Mouse (Mus musculus) thymus, postnatal 25 days (tissue): ENCODE data around the gene Cyp4a29.
"Not testable (repeated sequence)": the region's sequence is repeated elsewhere in the genome, so short reads cannot be mapped to it uniquely, and the experiment has no call there.

ENCODE experiments used
- DNase-seq: peaks from one replicate; pipeline ENCODE4 v3.0.0; 2022

Gene Cyp4a29

GRCm38 (mm10) chr4:115241784-115242183 lies at the start of gene Cyp4a29:
Cyp4a29 (plus strand) TSS chr4:115242084.
- DNase-seq, result no peak

GRCm38 (mm10) chr4:115232901-115233300 lies 9.0 kb upstream of the Cyp4a29 start:
- not testable (repeated sequence) for DNase-seq

GRCm38 (mm10) chr4:115236462-115237096 lies 5.3 kb upstream of the Cyp4a29 start:
- DNase-seq, result no peak

GRCm38 (mm10) chr4:115264687-115265569 lies 23.0 kb downstream of the Cyp4a29 start:
- not testable (repeated sequence) for DNase-seq

GRCm38 (mm10) chr4:115278215-115278982 lies 36.5 kb downstream of the Cyp4a29 start:
- not testable (repeated sequence) for DNase-seq

GRCm38 (mm10) chr4:115280342-115280741 lies 38.5 kb downstream of the Cyp4a29 start:
- DNase-seq, result no peak

- not testable (repeated sequence) for DNase-seq
Measured at GRCm38 (mm10) chr4:115280779-115281178, 38.9 kb downstream of the Cyp4a29 start.

GRCm38 (mm10) chr4:115281231-115281767 lies 39.4 kb downstream of the Cyp4a29 start:
- not testable (repeated sequence) for DNase-seq

GRCm38 (mm10) chr4:115298746-115299145 lies 56.9 kb downstream of the Cyp4a29 start, which contains the start of gene Cyp4a12a:
Cyp4a12a (plus strand) TSS chr4:115299046.
- DNase-seq, result not testable (repeated sequence)
